ENCODE assay signal across 8 mouse cellular contexts in genomic region chr12:112091054-112091453, GRCm38 (mm10). TPM values are rescaled to one million over a fixed set of nuclear protein-coding genes. Genes with fewer than 3 reads are reported as not detected.
A peak's percentile ranks its signal among the peaks of the same experiment; 100 is the strongest.
DNase-seq lines count a peak whose midpoint lies in the region; ATAC-seq lines count a peak whose summit lies in the region.

No protein-coding gene starts in this region.

- H3K27ac ChIP-seq in forebrain, embryonic 16.5 days (ENCODE audit: low read length), result no peak overlapping the region

- ATAC-seq in forebrain, embryonic 16.5 days, result peak; percentile 55; the same call in 1 of the 2 replicates
- ATAC-seq in erythroid progenitor cell, adult 5-6 weeks (replicated peaks; ENCODE audit: low FRiP score, poor library complexity, severe bottlenecking), result no peak

- H3K9ac ChIP-seq in forebrain, embryonic 16.5 days (replicated peaks; ENCODE audit: low read depth, low read length), result no peak overlapping the region

- H3K27me3 ChIP-seq in forebrain, embryonic 16.5 days (replicated peaks; ENCODE audit: control insufficient read depth, insufficient read depth, low read length), result no peaks in the 10 kb centered on the region

- 6% methylated on average over 12 of the region's 12 CpGs for WGBS in forebrain, embryonic 16.5 days
- WGBS in large intestine, adult 2 months, result 4% methylated on average over 12 of the region's 12 CpGs

- H3K36me3 ChIP-seq in forebrain, embryonic 16.5 days (ENCODE audit: control insufficient read depth, insufficient read depth), result no peaks in the 10 kb centered on the region

- peak; percentile 51 for DNase-seq in Muller cell, postnatal 12 days (ENCODE audit: inconsistent ontology term)
- peak; percentile 75 for DNase-seq in cerebellum, adult 11-12 months
- DNase-seq in heart, postnatal 36 days, result peak; percentile 62 to 68
- DNase-seq in large intestine, adult 2 months (ENCODE audit: low read depth, low spot score), result peak; percentile 51
- DNase-seq in lung, adult 18-20 months, result peak; percentile 63 to 73
- DNase-seq in ovary, postnatal 14 days (ENCODE audit: low spot score), result peak; percentile 63

- H3K4me2 ChIP-seq in forebrain, embryonic 16.5 days (ENCODE audit: low read length), result peak overlapping the region; percentile 4; the same call in 1 of the 2 replicates

- intact Hi-C loops in heart, postnatal 36 days (cut with DNase I), result loop anchor here (1.0 to 10.0 kb wide), 3 partner anchors 14 to 416 kb away; partner anchors contain the start of genes Ckb and Trmt61a

- H3K9me3 ChIP-seq in forebrain, embryonic 16.5 days (ENCODE audit: control insufficient read depth, low read length), result no peaks in the 10 kb centered on the region

- no peak overlapping the region for H3K4me3 ChIP-seq in forebrain, embryonic 16.5 days (replicated peaks; ENCODE audit: low read length)

- H3K4me1 ChIP-seq in forebrain, embryonic 16.5 days (replicated peaks; ENCODE audit: control insufficient read depth, insufficient read depth, low read length), result 0 out of 2 replicates have a peak, but pooled peaks cover 5% of the 10 kb centered on the region

RNA-seq across cellular contexts. Expression of gene Aspg, which starts 15.4 kb away (rescaled TPM):
- 0.37 and 0.75 TPM in 2 replicates for polyA plus RNA-seq in forebrain, embryonic 16.5 days (2015; fragmentation: Nextera tagmentation; extraction: Ambion mirVana)
- under 1 TPM; 0.57 to 0.69 TPM for total RNA-seq in heart, postnatal 36 days (2021)
- polyA plus RNA-seq in large intestine, adult 2 months (2012; rRNA removed), result 28.2 and 31.8 TPM in 2 replicates
- not detected in 2 replicates for total RNA-seq in erythroid progenitor cell, adult 5-6 weeks (2015; ENCODE audit: low replicate concordance)
- total RNA-seq in erythroid progenitor cell, adult 5-6 weeks (2017; ENCODE audit: low replicate concordance), result not detected in 2 replicates

RNA-seq across cellular contexts. Expression of gene Kif26a, which starts 55.0 kb away (rescaled TPM):
- polyA plus RNA-seq in forebrain, embryonic 16.5 days (2015; fragmentation: Nextera tagmentation; extraction: Ambion mirVana), result 17.3 and 21.2 TPM in 2 replicates
- total RNA-seq in heart, postnatal 36 days (2021), result 10 to 100 TPM; 13.8 to 15.5 TPM
- polyA plus RNA-seq in large intestine, adult 2 months (2012; rRNA removed), result 0.95 and 1.6 TPM in 2 replicates
- total RNA-seq in erythroid progenitor cell, adult 5-6 weeks (2015; ENCODE audit: low replicate concordance), result not detected in 2 replicates
- not detected in 2 replicates for total RNA-seq in erythroid progenitor cell, adult 5-6 weeks (2017; ENCODE audit: low replicate concordance)

Comparison
In these comparisons a context has a peak if more than half of its experiments do, and no peak if none do; other contexts are left out.
1. RNA of gene Kif26a, which starts 55.0 kb away (total RNA-seq): 13.8 to 15.5 TPM in heart, postnatal 36 days; not detected in erythroid progenitor cell, adult 5-6 weeks; every median in the first group is over 10 times any median in the second.
2. Peak in every context shown above with its lines, with median percentiles within 50 percentile points of each other: DNase-seq.